Mouse (Mus musculus): ENCODE results near the gene Zbtb38. TPM values are rescaled to one million over a fixed set of nuclear protein-coding genes. Genes with fewer than 3 reads are reported as not detected.

The Zbtb38 gene
- polyA plus RNA-seq (2015; fragmentation: Nextera tagmentation; extraction: Ambion mirVana) = 17.2 and 18.0 TPM in 2 replicates

GRCm38 (mm10) chr9:96752603-96753114 is at the start of gene Zbtb38:
Gene Zbtb38 (minus strand): TSS chr9:96752831.

Other genes with a start within 250 kb of the Zbtb38 start
- gene Gm28729, start 227.6 kb downstream of the Zbtb38 start, polyA plus RNA-seq (2015; fragmentation: Nextera tagmentation; extraction: Ambion mirVana) = 8.0 and 8.5 TPM in 2 replicates
- 15.9 and 19.4 TPM in 2 replicates for gene Rasa2, start 121.2 kb downstream of the Zbtb38 start, polyA plus RNA-seq (2015; fragmentation: Nextera tagmentation; extraction: Ambion mirVana)
- gene Pxylp1, start 139.8 kb upstream of the Zbtb38 start, polyA plus RNA-seq (2015; fragmentation: Nextera tagmentation; extraction: Ambion mirVana) = 11.4 and 11.7 TPM in 2 replicates

Data from urinary bladder, postnatal 0 days (tissue).